Mouse (Mus musculus) MEL (cell line): ENCODE data around the gene Gpm6b. TPM values are rescaled to one million over a fixed set of nuclear protein-coding genes. Genes with fewer than 3 reads are reported as not detected.

Experiments
- DNase-seq: peaks from one replicate; pipeline ENCODE4 v3.0.0; 2011; ENCODE audit warnings: low read depth, low spot score
- H3K27ac ChIP-seq: 2 replicates; pipeline ENCODE4 v1.5.1; 2012; ENCODE audit warnings: low read depth, mild to moderate bottlenecking, control low read depth, low read length, moderate library complexity; ENCODE audit not compliant: control insufficient read depth
- H3K27me3 ChIP-seq, 2 experiments: fragments of 150-350 bp in 1 of 2; sonication (generic) in 1 of 2; 2 replicates each; pipeline ENCODE4 v1.6.1; 2012; ENCODE audit warnings: low read length in 2 of 2, mild to moderate bottlenecking in 2 of 2, improper control_type of control experiment in 1 of 2, moderate library complexity in 1 of 2; ENCODE audit not compliant: insufficient read depth in 2 of 2, control insufficient read depth in 1 of 2
- H3K36me3 ChIP-seq, 2 experiments: 2 replicates each; pipeline ENCODE4 v1.6.1; 2012 to 2014; ENCODE audit warnings: low read length in 2 of 2, improper control_type of control experiment in 1 of 2, inconsistent platforms in 1 of 2, mild to moderate bottlenecking in 1 of 2; ENCODE audit not compliant: insufficient read depth in 2 of 2, control insufficient read depth in 1 of 2
- H3K4me1 ChIP-seq, 2 experiments: fragments of 150-350 bp in 1 of 2; sonication (generic) in 1 of 2; 2 replicates each; pipeline ENCODE4 v1.6.1; 2012; ENCODE audit warnings: low read length in 2 of 2, improper control_type of control experiment in 1 of 2, mild to moderate bottlenecking in 1 of 2; ENCODE audit not compliant: insufficient read depth in 2 of 2, control insufficient read depth in 1 of 2
- H3K4me3 ChIP-seq, 2 experiments: fragments of 150-350 bp in 1 of 2; sonication (generic) in 1 of 2; 2 replicates each; pipeline ENCODE4 v1.5.1; 2012; ENCODE audit warnings: low read depth in 2 of 2, low read length in 2 of 2, mild to moderate bottlenecking in 2 of 2, moderate library complexity in 2 of 2, control low read depth in 1 of 2, improper control_type of control experiment in 1 of 2; ENCODE audit not compliant: control insufficient read depth in 1 of 2, insufficient read depth in 1 of 2
- H3K79me2 ChIP-seq: 2 replicates; pipeline ENCODE4 v1.6.1; 2012; ENCODE audit warnings: mild to moderate bottlenecking, low read length, moderate library complexity; ENCODE audit not compliant: control insufficient read depth, poor library complexity, insufficient read depth
- H3K9ac ChIP-seq: 2 replicates; pipeline ENCODE4 v1.6.1; 2012; ENCODE audit warnings: low read depth, mild to moderate bottlenecking, control low read depth, low read length, moderate library complexity; ENCODE audit not compliant: control insufficient read depth, poor library complexity, severe bottlenecking
- H3K9me3 ChIP-seq: fragments of 150-350 bp; sonication (generic); replicated peaks from 2 replicates; pipeline ENCODE4 v1.6.1; 2012; ENCODE audit warnings: mild to moderate bottlenecking, low read length, improper control_type of control experiment, moderate library complexity; ENCODE audit not compliant: insufficient read depth
- CHD2 ChIP-seq: IDR thresholded peaks from 2 replicates; pipeline ENCODE4 v1.6.1; 2011; ENCODE audit warnings: low read length, improper control_type of control experiment
- EP300 ChIP-seq, 2 experiments: IDR thresholded peaks; 2 replicates each; pipeline ENCODE4 v1.6.1; 2011; ENCODE audit warnings: improper control_type of control experiment in 2 of 2, low read length in 2 of 2, low read depth in 1 of 2, mild to moderate bottlenecking in 1 of 2
- ETS1 ChIP-seq: IDR thresholded peaks from 2 replicates; pipeline ENCODE4 v1.6.1; 2012; ENCODE audit warnings: low read depth, mild to moderate bottlenecking, inconsistent platforms, low read length, improper control_type of control experiment, moderate library complexity
- HCFC1 ChIP-seq: IDR thresholded peaks from 2 replicates; pipeline ENCODE4 v1.6.1; 2012; ENCODE audit warnings: low read depth, mild to moderate bottlenecking, inconsistent platforms, low read length, improper control_type of control experiment, moderate library complexity
- MAX ChIP-seq: IDR thresholded peaks from 2 replicates; pipeline ENCODE4 v1.6.1; 2011; ENCODE audit warnings: low read length, improper control_type of control experiment
- MAZ ChIP-seq: IDR thresholded peaks from 2 replicates; pipeline ENCODE4 v1.6.1; 2012; ENCODE audit warnings: low read depth, mild to moderate bottlenecking, inconsistent platforms, low read length, improper control_type of control experiment
- MEF2A ChIP-seq: IDR thresholded peaks from 2 replicates; pipeline ENCODE4 v1.6.1; 2014; ENCODE audit warnings: low read depth, mild to moderate bottlenecking, inconsistent platforms, low read length, improper control_type of control experiment; ENCODE audit not compliant: poor library complexity, insufficient replicate concordance, severe bottlenecking; ENCODE audit errors: extremely low read depth
- MYB ChIP-seq: IDR thresholded peaks from 2 replicates; pipeline ENCODE4 v1.6.1; 2011; ENCODE audit warnings: mild to moderate bottlenecking, low read depth, low read length, improper control_type of control experiment
- RCOR1 ChIP-seq: IDR thresholded peaks from 2 replicates; pipeline ENCODE4 v1.6.1; 2012; ENCODE audit warnings: low read depth, mild to moderate bottlenecking, inconsistent platforms, low read length, improper control_type of control experiment
- SIN3A ChIP-seq: IDR thresholded peaks from 2 replicates; pipeline ENCODE4 v1.6.1; 2012; ENCODE audit warnings: low read length, improper control_type of control experiment, inconsistent platforms
- TAL1 ChIP-seq: IDR thresholded peaks from 2 replicates; pipeline ENCODE4 v1.6.1; 2012; ENCODE audit warnings: mild to moderate bottlenecking, inconsistent platforms, low read length, moderate library complexity, mixed read lengths
- USF2 ChIP-seq, 2 experiments: IDR thresholded peaks; 2 replicates each; pipeline ENCODE4 v1.6.1; 2011 to 2012; ENCODE audit warnings: improper control_type of control experiment in 2 of 2, low read length in 2 of 2, borderline replicate concordance in 1 of 2, inconsistent platforms in 1 of 2, low read depth in 1 of 2, mild to moderate bottlenecking in 1 of 2; ENCODE audit not compliant: insufficient read depth in 1 of 2
- ZC3H11A ChIP-seq: IDR thresholded peaks from 2 replicates; pipeline ENCODE4 v1.6.1; 2012; ENCODE audit warnings: low read depth, mild to moderate bottlenecking, inconsistent platforms, low read length, improper control_type of control experiment
- ZKSCAN1 ChIP-seq: IDR thresholded peaks from 2 replicates; pipeline ENCODE4 v1.6.1; 2012; ENCODE audit warnings: low read depth, mild to moderate bottlenecking, inconsistent platforms, low read length, improper control_type of control experiment, moderate library complexity
- polyA plus RNA-seq, 2 experiments: library from polyadenylated mRNA; stranded (reverse) in 1 of 2; unstranded in 1 of 2; fragments of >175 nt in 1 of 2; fragments of >200 nt in 1 of 2; gene quantifications; 2 replicates each; pipeline versions ENCODE4 v1.2.1 to v1.2.4; 2012; ENCODE audit warnings: low replicate concordance in 2 of 2, low read depth in 1 of 2; ENCODE audit not compliant: insufficient read length in 2 of 2, insufficient read depth in 1 of 2, missing spikeins in 1 of 2
- total RNA-seq: library from RNA; depleted of rRNA; stranded (reverse); fragments of 300-350 nt; gene quantifications from 2 replicates; pipeline ENCODE4 v1.2.3, GENCODE M21; 2012

Gene Gpm6b
- total and polyA plus RNA-seq, 3 experiments: 4.9 to 13.2 TPM; not detected in 1

GRCm38 (mm10) chrX:166328904-166329451 lies 90.3 kb downstream of the Gpm6b start:
- Histone ChIP-seq H3K27me3 (no peaks in the 10 kb centered on the region), H3K79me2 (no peaks in the 10 kb centered on the region), H3K36me3 (peaks cover 0 to 9% of the 10 kb centered on the region in 2 experiments; a peak in 2 of 4 replicates), H3K27ac (no peak overlapping the region), H3K9ac (peak overlapping the region; percentile 29), H3K4me3 (peak overlapping the region; percentile 37 to 57), H3K9me3 (no peaks in the 10 kb centered on the region), H3K4me1 (peaks cover 2 to 5% of the 10 kb centered on the region in 2 experiments)
- peak; percentile 66 for DNase-seq
- TF ChIP-seq MYB (no peak), EP300 (IDR thresholded peaks at IDR 0.05; ENCODE audit: low read depth in 1 of 2, low read length in 2 of 2) (peak in 1 of 2 experiments; percentile 45; a peak in 3 of 4 replicates), TAL1 (no peak), MAX (no peak), RCOR1 (no peak), CHD2 (peak; percentile 63), ETS1 (peak; percentile 57; the same call in 1 of the 2 replicates), MAZ (no peak; the same call in 1 of the 2 replicates), MEF2A (no peak), ZKSCAN1 (no peak), HCFC1 (no peak), SIN3A (no peak)

DNA sequence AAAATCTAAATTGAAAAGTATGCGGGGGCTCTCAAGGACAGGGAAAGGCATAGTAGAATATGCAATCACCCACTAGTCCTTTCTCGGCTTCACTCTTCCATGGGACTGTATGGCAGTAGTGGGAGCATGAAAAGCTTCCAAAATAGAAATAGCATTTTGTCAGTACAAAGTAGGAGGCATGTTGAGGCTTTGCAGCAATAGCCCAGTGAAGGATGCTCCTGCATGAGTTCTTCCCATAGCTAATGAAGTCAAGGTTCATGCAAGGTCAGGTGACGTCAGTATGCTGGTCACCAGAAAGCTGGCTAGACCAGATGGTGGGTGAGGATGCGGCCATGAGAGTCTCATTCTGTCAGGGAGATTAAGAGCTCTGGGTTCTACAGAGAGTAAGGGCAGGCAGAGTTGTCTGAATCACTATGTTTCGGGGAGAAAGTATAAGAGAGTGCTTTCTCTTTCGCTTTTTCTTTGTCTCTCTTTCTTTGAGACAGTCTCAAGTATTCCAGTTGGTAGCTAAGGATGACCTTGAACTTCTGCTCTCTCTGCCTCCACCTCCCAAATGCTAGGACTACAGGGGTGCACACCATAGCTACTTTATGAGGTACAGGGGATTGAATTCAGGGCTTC lies 95.9 kb downstream of the Gpm6b start:
- Histone ChIP-seq H3K4me1 (no peaks in the 10 kb centered on the region; a peak in 1 of 4 replicates), H3K9ac (no peak overlapping the region), H3K27me3 (no peaks in the 10 kb centered on the region), H3K79me2 (no peaks in the 10 kb centered on the region), H3K9me3 (no peaks in the 10 kb centered on the region), H3K4me3 (no peak overlapping the region), H3K36me3 (peaks cover 0 to 2% of the 10 kb centered on the region in 2 experiments; a peak in 2 of 4 replicates), H3K27ac (no peak overlapping the region)
- TF ChIP-seq MAX: no peak
- no peak for TF ChIP-seq EP300 (IDR thresholded peaks at IDR 0.05; ENCODE audit: low read depth in 1 of 2, low read length in 2 of 2)
- no peak for TF ChIP-seq USF2 (IDR thresholded peaks at IDR 0.05; ENCODE audit: borderline replicate concordance in 1 of 2, insufficient read depth in 1 of 2, low read depth in 1 of 2, low read length in 2 of 2)
- no peak for TF ChIP-seq ZC3H11A
- DNase-seq: no peak
